Mouse (Mus musculus): ENCODE data around the gene Sgms1. TPM values are rescaled to one million over a fixed set of nuclear protein-coding genes. Genes with fewer than 3 reads are reported as not detected.

Sgms1 gene
- total RNA-seq, 2 experiments from 2014 or later = 53.6 to 64.1 TPM

DNA sequence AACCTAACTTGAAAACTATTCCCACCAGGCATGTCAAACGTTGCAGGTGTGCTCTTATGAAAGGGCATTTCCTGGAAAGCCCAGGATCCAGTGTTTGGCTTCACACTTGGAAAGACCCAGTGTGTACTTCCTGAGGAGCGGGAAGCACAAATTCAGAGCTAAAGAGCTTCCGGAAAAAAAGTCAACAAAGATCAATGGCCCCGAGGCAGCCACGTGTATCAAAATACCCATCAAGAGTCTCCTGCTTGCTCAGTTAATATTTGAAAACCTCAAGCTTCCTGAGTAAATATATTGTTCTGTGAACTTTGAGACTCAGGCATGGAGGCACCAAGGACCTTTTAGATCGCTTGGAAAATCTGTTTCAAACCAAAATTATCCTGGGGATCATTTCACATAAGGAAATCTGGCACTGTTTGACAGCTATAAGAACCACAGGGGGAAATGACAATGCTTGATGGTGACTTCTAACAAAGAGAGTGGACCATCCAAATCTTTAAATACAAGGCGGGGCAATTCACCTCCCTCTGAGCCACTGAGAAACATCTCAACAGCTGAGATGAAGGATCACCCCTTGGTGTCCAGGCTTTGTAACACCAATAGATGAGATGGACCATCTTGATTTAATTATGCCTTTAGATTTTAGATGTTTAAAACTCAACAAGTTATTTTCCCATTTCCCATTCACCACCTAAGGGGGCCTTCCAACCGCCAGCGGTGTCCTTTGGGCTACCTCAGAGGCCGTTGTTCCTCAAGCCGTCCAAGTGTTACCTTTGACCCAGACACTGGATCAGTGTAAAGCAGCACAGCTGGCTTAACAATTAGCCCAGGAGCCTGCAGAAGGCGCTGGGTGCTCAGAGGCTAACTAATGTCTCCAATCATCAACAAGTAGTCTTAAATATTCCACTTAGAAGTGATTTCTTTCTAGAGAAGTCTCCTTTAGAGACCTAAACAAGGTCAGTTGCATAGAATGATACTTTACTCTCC is 187.1 kb downstream of the Sgms1 start:
- DNase-seq = no peak

DNA sequence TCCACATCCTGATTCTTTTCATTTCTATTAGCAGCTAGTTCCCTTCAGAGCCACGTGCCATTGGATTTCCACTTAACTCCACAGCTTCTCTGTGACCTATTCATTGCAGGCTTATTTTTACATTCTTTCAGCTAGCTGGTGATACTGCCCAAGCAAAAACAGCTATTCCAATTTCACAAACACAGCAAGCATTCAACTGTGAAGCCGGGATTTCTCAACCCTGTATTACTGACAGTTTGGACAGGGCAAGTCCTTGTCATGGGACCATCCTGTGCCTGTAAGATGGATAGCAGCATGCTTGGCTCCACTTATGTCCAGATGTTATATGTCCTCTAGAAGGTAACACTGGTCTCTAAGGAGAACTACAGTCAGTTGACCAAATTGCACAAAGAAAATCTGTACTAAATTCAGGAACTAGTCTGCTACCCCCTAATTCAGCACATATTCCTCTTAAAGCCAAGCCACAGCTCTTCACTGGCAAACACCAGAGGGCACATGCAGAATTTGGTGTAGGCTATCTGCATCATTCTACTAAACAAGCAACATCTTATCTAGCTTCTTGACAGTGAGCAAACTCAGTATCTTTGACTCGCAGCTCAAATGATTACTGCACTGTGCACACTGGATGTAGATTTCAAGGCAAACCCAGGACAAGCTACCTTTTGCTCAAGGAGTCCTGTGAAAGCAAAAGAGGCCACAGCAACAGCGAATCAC is 189.5 kb downstream of the Sgms1 start:
- no peak for DNase-seq

DNA sequence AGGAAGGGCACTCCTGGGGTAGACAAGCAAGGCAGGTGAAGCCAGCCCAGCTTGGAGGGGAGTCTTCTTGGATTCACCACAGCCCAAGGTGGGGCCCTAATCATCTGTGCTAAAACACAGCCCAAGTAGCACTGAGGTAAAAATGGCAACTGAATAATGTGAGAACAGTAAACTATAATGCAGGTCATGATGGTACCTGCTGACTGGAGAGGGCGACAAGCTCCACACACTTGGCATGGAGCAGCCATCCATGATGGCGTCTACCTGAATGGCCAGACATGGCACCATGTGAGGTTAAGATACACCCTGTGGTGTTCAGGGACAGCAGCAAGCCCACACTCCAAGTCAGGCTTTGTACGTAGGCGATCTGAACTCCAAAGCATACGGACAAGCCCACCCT is 190.4 kb downstream of the Sgms1 start:
- DNase-seq = no peak

DNA sequence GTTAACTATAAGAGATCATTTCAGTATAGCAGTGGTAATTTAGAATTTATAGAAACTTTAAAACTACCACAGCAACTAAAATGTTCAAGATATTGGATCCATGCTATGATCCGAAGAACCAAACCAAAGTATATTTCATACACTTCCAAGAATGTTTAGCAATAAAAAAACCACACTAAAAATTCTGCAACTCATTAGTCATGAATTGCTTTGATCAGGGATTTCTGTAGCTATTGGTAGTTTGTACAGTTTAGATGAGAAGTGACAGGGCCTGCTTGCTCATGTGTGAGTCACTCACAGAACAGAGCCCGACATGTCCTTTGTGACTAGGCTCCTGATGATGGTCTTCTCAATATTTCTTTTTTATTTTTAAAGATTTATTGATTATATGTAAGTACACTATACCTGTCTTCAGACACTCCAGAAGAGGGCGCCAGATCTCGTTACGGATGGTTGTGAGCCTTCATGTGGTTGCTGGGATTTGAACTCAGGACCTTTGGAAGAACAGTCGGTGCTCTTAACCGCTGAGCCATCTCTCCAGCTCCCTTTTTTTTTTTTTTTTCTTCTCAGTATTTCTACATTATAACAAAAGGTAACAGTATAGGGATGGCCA is 190.9 kb downstream of the Sgms1 start:
- DNase-seq = no peak

DNA sequence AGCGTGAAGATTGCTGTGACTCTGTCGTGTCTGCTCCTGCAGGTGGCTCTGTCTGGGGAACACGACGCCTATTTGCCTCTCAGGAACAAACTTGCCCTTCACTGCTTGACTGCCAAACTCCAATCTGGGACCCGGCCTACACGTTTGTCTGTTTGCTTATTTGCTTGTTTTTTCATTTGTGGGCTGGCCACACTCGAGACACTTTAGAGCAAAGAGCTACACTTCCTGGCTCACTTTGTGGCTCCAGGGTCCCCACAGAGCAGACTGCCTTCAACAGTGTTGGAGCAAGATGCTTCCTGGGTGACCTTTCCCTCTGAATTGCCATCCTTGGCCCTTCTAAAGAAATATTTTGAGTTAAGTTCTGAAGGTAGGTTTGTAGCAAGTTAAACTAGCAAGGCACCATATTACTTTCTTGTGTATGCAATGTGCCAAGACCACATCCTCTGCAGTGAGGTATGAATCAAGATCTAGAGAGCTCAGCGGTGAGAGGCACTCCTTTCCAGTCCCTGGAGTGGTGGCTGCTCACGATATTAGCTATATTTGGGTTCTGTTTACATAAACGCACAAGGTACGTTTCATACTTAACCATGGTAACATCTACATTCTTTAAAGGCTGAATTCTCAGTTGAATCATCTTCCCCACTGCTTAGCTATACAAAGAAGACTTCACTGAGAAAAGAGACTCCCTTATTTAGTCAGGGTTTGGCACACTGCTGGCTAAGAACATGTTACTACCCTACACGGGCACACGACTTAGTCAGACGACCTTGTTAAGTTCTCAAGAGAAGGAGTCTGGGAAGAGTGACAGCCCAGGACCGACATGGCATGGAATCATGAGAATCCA is 192.3 kb downstream of the Sgms1 start:
- no peak for DNase-seq

DNA sequence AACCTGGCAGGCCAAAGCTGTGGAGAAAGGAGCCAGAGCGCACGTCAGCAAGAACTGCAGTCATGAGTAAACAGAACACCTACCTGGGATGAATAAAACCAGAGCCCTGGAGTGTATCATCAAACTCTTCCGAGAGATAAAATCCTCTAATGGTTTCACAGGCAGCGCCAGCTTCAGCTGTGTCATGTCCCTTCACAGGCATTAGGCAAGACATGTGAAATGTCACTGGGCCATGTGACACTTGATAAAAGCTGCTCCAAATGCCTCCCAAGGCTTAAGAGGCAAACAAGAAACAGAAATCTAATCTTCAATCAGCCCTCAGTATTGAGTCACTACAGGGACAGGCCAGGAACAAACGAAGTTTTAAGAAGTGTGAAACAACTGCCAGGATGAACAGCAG is 193.3 kb downstream of the Sgms1 start:
- no peak for DNase-seq

DNA sequence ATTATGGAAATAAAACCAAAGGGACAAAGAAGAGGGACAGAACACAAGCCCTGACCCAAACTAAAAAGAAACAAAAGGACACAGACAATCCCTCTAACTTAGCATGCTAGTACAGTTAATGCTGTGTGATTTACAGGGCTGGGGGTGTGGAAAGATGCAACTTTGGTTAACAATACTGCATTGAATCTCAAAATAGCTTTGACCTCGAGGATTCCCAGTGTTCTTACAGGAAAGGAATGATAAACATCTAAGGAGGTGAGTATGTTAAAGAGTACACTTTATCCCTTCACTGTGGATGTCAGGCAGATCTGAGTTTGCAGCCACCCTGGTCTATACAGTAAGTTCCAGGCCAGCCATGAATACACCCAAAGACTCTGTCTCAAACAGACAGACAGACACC is 194.7 kb downstream of the Sgms1 start:
- DNase-seq = no peak

DNA sequence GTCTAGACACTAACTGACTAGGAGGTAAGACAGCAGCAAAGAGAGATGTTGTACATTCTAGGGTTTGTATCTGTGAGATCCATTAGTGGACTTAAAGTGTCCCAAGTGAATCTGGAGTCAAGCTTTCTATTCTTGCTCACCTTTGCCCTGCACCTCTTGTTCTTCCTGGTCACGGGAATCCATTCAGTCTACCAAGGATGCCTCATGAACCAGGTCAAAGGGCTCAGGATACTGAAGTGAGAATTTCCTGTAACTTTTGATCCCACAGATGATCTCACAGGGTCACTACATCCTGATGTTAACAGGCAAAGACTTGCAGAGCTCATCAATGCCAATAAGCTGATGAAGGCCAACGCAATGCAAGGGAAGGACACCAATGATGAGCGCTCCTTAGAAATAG is 195.4 kb downstream of the Sgms1 start:
- DNase-seq = no peak

DNA sequence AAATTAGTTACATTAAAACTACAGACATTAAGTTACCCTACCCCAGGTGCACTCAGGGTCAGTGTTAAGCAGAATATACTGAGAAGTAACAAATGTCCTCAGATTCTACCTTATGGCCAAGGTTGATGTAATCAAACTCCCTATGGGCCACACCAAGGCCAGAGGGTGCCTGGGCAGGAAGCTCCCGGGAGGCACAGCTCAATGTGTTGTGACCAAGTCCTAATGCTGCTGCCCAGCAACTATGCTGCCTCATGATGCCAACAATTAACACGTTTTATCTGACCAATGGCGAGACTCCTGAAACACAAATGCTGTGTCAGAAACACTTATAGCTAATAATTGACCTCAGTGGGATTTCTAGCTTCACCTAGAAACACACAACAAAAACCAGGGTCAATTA is 197.9 kb downstream of the Sgms1 start:
- DNase-seq = no peak

DNA sequence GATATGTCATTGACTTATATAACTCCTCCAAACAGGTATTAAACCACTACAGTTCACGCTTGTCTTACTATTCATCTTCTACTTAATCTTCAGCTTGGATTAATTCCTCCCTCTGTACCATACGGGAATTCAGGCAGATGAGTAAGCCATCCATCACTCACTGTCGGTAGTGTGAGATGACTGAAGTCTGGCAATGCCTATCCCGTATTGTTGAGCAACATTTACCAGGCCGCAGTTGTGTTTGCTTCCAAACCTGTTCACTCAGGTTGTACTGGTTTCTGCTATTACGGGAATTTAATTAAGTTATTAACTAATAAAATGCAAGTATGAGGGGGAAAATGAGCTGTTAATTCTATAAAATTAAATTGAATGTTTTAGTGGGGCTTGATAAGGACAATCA is 199.6 kb downstream of the Sgms1 start:
- no peak for DNase-seq

DNA sequence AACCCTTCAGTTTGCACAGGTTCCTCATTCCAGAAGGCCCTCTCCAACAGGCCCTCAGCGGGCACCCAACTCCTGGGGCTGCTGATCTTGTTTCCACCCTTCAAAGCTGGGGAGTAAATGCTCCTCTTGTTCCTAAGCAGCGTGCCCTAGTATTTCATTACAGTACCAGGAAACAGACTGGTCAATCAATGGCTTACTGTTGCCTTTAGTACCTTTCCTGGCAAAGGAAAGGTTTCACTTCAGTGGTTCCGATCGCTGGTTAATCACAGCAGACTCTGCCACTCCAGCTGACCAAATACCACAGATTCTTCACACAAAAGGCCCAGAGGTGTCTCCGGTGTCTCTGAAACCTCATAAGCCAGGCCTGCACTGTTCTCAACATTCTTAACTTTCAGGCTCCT is 200.5 kb downstream of the Sgms1 start:
- DNase-seq = no peak

DNA sequence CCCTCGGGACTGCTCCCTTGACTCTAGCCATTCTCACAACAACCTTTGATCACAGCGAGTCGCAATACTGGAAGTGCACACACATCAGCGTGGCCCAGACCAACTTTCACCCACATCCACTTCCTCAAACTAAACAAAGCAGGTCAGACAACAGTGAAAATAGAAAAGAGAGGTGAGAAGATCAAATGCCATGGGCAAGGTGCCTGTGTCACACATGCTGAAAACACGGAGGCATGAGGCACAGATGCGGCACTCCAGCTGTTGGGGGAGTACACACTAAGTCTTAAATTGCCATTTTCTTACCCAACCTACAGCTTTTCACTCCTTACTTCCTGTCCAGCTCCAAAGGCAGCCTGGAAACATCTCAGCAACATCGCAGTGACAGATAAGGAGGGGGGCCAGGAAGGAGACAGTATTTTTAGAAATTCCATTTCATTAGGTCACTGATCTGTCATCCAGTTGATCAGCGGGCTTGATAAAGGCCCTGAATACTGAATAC is 202.9 kb downstream of the Sgms1 start:
- no peak for DNase-seq

DNA sequence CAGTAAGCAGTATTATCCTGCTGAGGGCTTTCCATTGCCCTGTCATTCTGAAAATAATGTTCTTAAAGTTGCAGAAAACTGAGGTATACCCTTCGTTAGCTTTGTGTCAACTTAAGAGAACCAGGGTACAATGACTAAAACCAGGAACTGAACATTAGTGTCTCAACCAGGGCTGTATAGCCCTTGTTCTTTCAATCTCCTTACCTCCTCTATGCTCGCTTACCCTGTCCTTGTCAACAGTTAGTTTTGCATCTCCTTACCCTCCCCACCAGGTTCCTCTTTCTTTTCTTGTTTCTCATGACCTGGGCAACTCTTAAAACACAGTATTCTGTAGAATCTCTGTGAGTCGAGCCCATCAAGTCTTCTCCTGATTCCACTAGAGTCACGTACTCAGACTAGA is 206.5 kb downstream of the Sgms1 start:
- DNase-seq = no peak

DNA sequence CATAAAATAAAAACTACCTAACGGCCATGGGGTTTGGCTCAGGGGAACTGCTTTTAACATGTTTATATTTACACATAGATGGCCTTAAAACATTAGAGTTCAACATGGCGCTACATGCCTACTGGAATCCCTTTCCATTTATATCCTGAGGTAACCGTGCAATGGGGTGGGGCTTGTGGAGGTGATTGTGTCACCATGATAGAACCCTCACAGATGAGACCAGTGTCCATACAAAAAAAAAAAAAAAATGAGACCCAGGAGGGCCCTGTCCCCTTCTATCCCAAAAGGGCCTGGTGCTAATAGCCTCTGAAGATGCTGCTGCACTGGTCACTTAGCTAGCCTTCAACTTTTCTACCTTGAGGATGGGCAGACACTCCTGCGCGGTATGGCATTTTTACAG is 207.0 kb downstream of the Sgms1 start:
- no peak for DNase-seq

DNA sequence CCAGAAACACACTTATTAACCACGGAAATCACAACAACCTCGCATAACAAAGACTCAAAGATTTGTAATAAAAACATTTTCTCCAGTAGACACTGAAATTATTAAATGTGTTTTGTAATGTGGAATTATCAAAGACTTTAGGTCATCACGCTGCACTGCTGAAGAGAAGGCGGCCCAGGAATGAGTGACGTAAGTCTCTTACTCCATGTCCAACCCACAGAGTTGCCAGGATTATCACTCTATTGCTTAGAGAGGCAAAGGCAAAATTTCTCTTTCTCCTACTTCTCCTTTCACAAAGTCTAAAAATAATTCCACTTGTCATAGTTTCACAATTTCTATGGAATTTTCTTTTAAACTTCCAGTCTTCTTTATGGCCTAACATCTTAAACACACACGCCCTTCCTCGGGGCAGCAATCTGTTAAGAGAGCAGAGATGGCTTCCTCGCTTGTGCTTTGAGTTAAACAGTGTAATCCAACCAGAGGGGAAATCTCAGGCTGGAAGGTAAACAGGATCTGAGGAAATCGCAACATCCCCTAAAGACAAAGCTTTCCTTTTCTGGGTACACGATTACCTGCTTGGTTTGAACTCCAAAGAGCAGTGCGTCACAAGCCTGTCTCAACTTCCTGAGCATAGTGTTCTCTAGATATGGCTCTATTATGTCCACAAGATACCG is 207.7 kb downstream of the Sgms1 start:
- DNase-seq = no peak

DNA sequence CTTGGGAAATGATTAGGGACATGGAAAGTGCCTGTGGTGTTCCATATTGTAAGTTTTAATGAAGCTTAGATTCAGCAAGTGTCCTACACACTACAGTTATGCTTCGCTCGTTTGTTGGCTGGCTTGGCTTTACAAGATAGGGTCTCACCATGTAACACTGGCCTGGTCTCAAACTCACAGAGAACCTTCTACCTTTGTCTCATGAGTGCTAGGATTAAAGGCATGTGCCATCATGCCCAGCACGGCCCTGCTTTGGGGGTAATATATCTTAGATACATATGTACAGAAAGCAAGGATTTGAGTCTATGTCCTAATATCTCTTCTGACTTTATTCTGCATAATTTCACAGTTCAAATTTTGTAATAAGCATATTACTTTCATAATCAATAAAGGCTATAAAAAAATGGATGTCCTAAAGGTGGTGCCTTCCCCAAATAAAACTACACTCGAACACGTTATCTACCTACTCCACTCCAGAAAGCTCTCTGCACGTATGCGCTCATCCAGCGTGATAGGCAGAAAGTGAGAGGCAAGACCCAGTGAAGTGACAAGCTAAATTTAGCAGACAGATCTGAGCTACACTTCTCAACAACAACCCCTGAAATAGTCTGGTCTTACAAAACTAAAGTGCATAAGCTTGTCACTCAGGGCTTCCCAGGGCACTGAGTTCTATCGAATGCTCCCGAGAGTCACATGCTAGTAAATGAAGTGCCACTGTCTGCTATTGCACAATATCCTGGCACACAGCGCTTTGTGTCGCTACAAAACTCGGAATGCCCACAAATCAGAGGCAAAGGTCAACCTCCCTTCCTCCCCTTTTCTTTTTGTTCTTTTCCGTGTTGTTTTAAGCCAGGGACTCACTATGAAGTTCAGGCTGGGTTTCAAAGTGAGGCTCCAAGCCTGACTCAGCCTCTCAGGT is 208.5 kb downstream of the Sgms1 start:
- DNase-seq = no peak

DNA sequence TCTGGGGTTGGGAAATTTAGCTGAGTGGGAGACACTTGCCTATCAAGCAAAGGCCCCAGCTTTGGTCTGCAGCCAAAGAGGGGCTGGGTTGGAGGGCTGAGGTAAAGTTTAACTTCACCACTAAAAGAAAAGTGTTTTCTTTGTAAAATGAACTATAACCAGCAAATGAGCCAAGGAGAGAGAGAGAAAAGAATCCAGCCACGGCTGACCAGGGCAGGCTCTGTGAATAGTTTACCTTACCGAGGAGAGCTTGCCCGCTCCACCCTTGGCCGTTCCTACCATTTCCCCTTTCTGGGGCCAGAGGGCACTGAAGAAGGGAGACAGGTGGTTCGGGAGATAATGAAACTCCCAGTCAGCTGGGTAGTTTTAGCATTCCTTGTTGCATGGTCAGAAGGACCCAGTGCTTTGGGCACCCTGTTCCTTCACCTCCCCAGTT is 209.5 kb downstream of the Sgms1 start:
- no peak for DNase-seq

DNA sequence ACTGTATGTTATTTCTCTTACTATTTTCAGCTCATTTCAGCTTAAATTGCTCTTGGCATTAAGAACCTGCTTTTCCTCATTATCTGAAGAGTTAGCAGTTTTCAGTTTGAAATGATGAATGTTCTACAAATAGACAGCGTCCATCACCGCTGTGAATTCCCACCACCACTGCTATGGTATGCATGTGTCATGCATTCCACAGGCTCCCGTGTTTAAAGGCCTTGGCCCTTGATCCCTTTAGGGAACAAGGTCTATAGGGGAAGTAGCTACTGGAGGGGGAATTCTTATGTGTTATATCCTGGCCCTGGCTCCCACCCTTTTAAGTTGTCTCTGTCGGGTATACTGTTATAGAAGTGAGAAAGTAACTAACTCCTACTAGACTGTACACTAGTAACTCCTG is 210.0 kb downstream of the Sgms1 start:
- DNase-seq = no peak

DNA sequence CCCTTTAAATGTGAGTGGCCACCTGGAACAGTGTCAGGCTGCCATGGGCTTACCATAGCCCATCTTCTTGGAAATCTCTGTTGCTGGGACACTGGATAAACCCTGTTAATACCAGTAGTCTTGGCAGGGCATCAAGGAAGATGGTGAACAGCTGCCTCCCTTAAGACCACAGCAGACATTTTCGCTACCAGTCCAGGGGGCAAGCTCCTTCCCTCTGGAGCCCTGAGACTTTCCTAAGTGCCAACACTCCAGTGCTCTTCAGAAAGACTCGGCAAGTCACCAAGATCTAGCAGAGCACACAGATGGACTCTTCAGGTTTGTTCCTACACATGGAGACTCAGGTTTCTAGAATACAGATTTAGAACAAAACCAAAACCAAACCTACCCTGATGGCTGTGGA is 211.4 kb downstream of the Sgms1 start:
- no peak for DNase-seq

DNA sequence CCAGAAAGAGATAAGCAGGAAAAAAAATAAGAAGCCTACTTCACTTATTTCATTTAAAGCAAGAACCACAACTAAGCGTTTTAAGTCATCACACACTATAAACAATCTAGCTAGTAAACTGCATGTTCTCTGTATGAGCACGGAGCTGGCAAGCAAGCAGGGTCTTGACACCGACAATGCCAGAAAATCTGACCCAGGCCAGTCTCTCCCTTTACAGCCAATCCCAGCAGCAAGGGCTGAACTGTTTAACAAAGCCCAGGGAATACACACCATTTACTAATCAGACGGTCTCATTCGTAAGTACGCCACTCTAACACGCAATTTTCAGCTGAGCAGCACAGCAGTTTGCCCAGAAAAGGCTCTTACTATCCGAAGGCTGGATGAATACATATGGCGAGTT is 213.1 kb downstream of the Sgms1 start:
- no peak for DNase-seq

DNA sequence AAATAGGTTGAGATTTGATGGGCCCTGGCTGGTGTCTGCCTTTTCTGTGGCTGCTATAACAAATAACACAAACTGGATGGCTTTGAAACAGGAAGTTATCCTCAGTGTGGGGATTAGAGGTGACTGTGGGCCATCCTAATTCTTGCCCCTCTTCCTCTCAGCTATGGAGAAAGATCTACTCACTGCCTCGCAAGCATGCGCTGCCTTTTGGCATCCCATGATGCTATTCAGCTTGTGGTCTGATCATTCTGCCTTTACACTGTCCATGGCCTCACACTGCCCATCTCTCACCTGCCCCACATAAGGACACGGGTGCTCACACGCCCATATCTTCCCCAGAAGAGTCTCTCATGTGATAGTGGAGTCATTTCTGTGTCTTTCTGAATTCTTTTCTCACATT is 213.5 kb downstream of the Sgms1 start:
- DNase-seq = no peak

All from layer of hippocampus, postnatal 36 days (tissue).